Mouse (Mus musculus) testis, adult 2 months (tissue): Measurements from ENCODE around the gene Btbd19.

Experiments used
- CTCF ChIP-seq: fragments of 200-500 bp; IDR thresholded peaks from 2 replicates; pipeline ENCODE4 v1.5.1; 2012; ENCODE audit warnings: low read depth, mild to moderate bottlenecking, inconsistent platforms, low read length, moderate library complexity; ENCODE audit not compliant: control insufficient read depth, insufficient read depth, insufficient replicate concordance
- POLR2A ChIP-seq: fragments of 200-500 bp; IDR thresholded peaks from 2 replicates; pipeline ENCODE4 v1.6.1; 2012; ENCODE audit warnings: low read depth, mild to moderate bottlenecking, inconsistent platforms, low read length, moderate library complexity; ENCODE audit not compliant: control insufficient read depth

- TF ChIP-seq CTCF = no peak
- TF ChIP-seq POLR2A = no peak
Observed at GRCm38 (mm10) chr4:117110249-117110648, 15.3 kb downstream of the Btbd19 start.
